Mouse (Mus musculus) embryonic stem cell, embryonic (primary cell): ENCODE measurements around the gene 2310061I04Rik.

ENCODE experiments used
- CTCF ChIA-PET, 4 experiments: fragments of 300-600 bp in 2 of 4; fragments of 350-600 bp in 2 of 4; sonication (Branson Sonifier 250); formaldehyde crosslinking; loops; one replicate each; lab custom pipeline; 2022; ENCODE audit warnings: inconsistent platforms in 2 of 4; lab: Charles Lee
- POLR2A ChIA-PET, 4 experiments: fragments of 300-600 bp in 2 of 4; fragments of 350-600 bp in 2 of 4; sonication (Branson Sonifier 250); formaldehyde crosslinking; loops; one replicate each; lab custom pipeline; 2022; ENCODE audit warnings: antibody characterized with exemption in 4 of 4, inconsistent platforms in 1 of 4; lab: Charles Lee

Gene 2310061I04Rik

GRCm38 (mm10) chr17:35919060-35919715 is 22.0 kb upstream of the 2310061I04Rik start:
- POLR2A ChIA-PET, result interaction anchor here (0.6 to 11.3 kb wide), 162 partner anchors 8 to 1274 kb away, joined by 3 to 241 read pairs (median 6); partner anchors contain the start of genes 2310061I04Rik (in 3 of the 4), Atat1 (in 3 of the 4), Dhx16 (in 3 of the 4) and Ier3 (in 3 of the 4)
- CTCF ChIA-PET, result interaction anchor here (0.6 to 1.5 kb wide), 26 partner anchors 10 to 789 kb away, joined by 3 to 8 read pairs (median 4); partner anchors contain the start of genes Dhx16 (in 1 of the 4), Ier3 (in 1 of the 4) and Mdc1 (in 1 of the 4)

GRCm38 (mm10) chr17:35918276-35919059 is 21.2 kb upstream of the 2310061I04Rik start:
- ChIA-PET CTCF (interaction anchor here (0.6 to 1.5 kb wide), 25 partner anchors 9 to 789 kb away, joined by 3 to 8 read pairs (median 4); partner anchors contain the start of genes Dhx16 (in 1 of the 4), Ier3 (in 1 of the 4) and Mdc1 (in 1 of the 4)), POLR2A (interaction anchor here (0.6 to 11.3 kb wide), 183 partner anchors 8 to 1274 kb away, joined by 3 to 241 read pairs (median 5); partner anchors contain the start of genes 2310061I04Rik (in 3 of the 4), Atat1 (in 3 of the 4), Dhx16 (in 3 of the 4) and Flot1 (in 3 of the 4))

- ChIA-PET POLR2A (interaction anchor here (0.6 to 11.3 kb wide), 102 partner anchors 8 to 1013 kb away, joined by 3 to 241 read pairs (median 8); partner anchors contain the start of genes Atat1 (in 3 of the 4), Flot1 (in 3 of the 4), Gnl1 (in 3 of the 4) and Ier3 (in 3 of the 4)), CTCF (interaction anchor here in 2 of 4 experiments (1.1 to 1.5 kb wide), 3 partner anchors 38 to 143 kb away, joined by 3 to 4 read pairs (median 3); no protein-coding TSS in a partner anchor)
These were observed 20.4 kb upstream of the 2310061I04Rik start for GRCm38 (mm10) chr17:35917463-35918251.

- CTCF ChIA-PET, result no interaction called here
- POLR2A ChIA-PET, result interaction anchor here in 1 of 4 experiments (1.4 to 2.3 kb wide), 2 partner anchors 20 to 69 kb away, joined by 3 to 16 read pairs; no protein-coding TSS in a partner anchor
These were observed 19.9 kb upstream of the 2310061I04Rik start for GRCm38 (mm10) chr17:35917143-35917462.

- POLR2A ChIA-PET, result interaction anchor here (0.5 to 2.3 kb wide), 76 partner anchors 8 to 414 kb away, joined by 3 to 37 read pairs (median 5); partner anchors contain the start of genes Dhx16 (in 4 of the 4), 2310061I04Rik (in 3 of the 4), Flot1 (in 3 of the 4) and Ier3 (in 2 of the 4)
These were observed 19.3 kb upstream of the 2310061I04Rik start, which contains the start of the genes Mrps18b and Ppp1r10 for GRCm38 (mm10) chr17:35916297-35917142. TSS of gene Mrps18b (minus strand) at chr17:35916389. TSS of gene Ppp1r10 (plus strand) at chr17:35916434.

GRCm38 (mm10) chr17:35915538-35916296 is 18.5 kb upstream of the 2310061I04Rik start:
- ChIA-PET CTCF (interaction anchor here in 3 of 4 experiments (0.5 to 1.8 kb wide), 9 partner anchors 8 to 78 kb away, joined by 3 to 7 read pairs (median 3); partner anchors contain the start of genes Gnl1 (in 1 of the 3), Nrm (in 1 of the 3) and Prr3 (in 1 of the 3)), POLR2A (interaction anchor here (0.5 to 2.3 kb wide), 82 partner anchors 9 to 414 kb away, joined by 3 to 37 read pairs (median 5); partner anchors contain the start of genes Dhx16 (in 4 of the 4), 2310061I04Rik (in 3 of the 4), Flot1 (in 3 of the 4) and Ier3 (in 2 of the 4))

More at GRCm38 (mm10) chr17:35916297-35917142, 19.3 kb upstream of the 2310061I04Rik start, which contains the start of the genes Mrps18b and Ppp1r10:
- CTCF ChIA-PET, result interaction anchor here (0.5 to 1.8 kb wide), 7 partner anchors 9 to 80 kb away, joined by 3 to 7 read pairs (median 3); partner anchors contain the start of genes Gnl1 (in 1 of the 4) and Prr3 (in 1 of the 4)

GRCm38 (mm10) chr17:35914975-35915374 is 17.7 kb upstream of the 2310061I04Rik start:
- CTCF ChIA-PET, result interaction anchor here in 3 of 4 experiments (0.6 to 1.8 kb wide), 5 partner anchors 40 to 405 kb away, joined by 3 to 7 read pairs (median 4); partner anchors contain the start of gene Nrm (in 1 of the 3)
- POLR2A ChIA-PET, result interaction anchor here in 3 of 4 experiments (0.7 to 2.3 kb wide), 40 partner anchors 8 to 444 kb away, joined by 3 to 37 read pairs (median 6); partner anchors contain the start of genes 2310061I04Rik (in 2 of the 3), Ier3 (in 2 of the 3), Nrm (in 2 of the 3) and Dhx16 (in 1 of the 3)

- CTCF ChIA-PET, result interaction anchor here in 2 of 4 experiments (0.6 to 1.0 kb wide), 2 partner anchors 36 to 98 kb away, joined by 3 read pairs; no protein-coding TSS in a partner anchor
- POLR2A ChIA-PET, result interaction anchor here in 3 of 4 experiments (0.6 to 9.4 kb wide), 21 partner anchors 9 to 325 kb away, joined by 3 to 147 read pairs (median 5); partner anchors contain the start of genes 2310061I04Rik (in 2 of the 3), Mdc1 (in 2 of the 3), Nrm (in 2 of the 3) and Abcf1 (in 1 of the 3)
These were observed 12.7 kb upstream of the 2310061I04Rik start, which contains the start of gene Atat1 for GRCm38 (mm10) chr17:35909919-35910369. TSS of gene Atat1 (minus strand) at chr17:35910075.

- POLR2A ChIA-PET, result interaction anchor here (0.6 to 9.4 kb wide), 33 partner anchors 9 to 1062 kb away, joined by 3 to 147 read pairs (median 5); partner anchors contain the start of genes 2310061I04Rik (in 2 of the 4), Mdc1 (in 2 of the 4), Nrm (in 2 of the 4) and Abcf1 (in 1 of the 4)
- CTCF ChIA-PET, result interaction anchor here (0.5 to 2.9 kb wide), 7 partner anchors 9 to 170 kb away, joined by 3 to 9 read pairs (median 3); no protein-coding TSS in a partner anchor
These were observed 12.1 kb upstream of the 2310061I04Rik start for GRCm38 (mm10) chr17:35909186-35909918.

- ChIA-PET POLR2A (interaction anchor here in 3 of 4 experiments (0.6 to 9.4 kb wide), 33 partner anchors 8 to 739 kb away, joined by 3 to 147 read pairs (median 5); partner anchors contain the start of genes 2310061I04Rik (in 2 of the 3), Flot1 (in 2 of the 3), Mrps18b (in 2 of the 3) and Ppp1r10 (in 2 of the 3)), CTCF (interaction anchor here in 3 of 4 experiments (0.5 to 2.9 kb wide), 12 partner anchors 8 to 356 kb away, joined by 3 to 9 read pairs (median 3); partner anchors contain the start of genes Mrps18b (in 1 of the 3) and Ppp1r10 (in 1 of the 3))
These were observed 10.4 kb upstream of the 2310061I04Rik start for GRCm38 (mm10) chr17:35907609-35908008.

- POLR2A ChIA-PET, result interaction anchor here in 3 of 4 experiments (0.6 to 9.4 kb wide), 14 partner anchors 7 to 74 kb away, joined by 3 to 147 read pairs (median 13); partner anchors contain the start of genes 2310061I04Rik (in 2 of the 3), Mrps18b (in 2 of the 3), Ppp1r10 (in 2 of the 3) and Mdc1 (in 1 of the 3)
- CTCF ChIA-PET, result no interaction called here
These were observed 8.4 kb upstream of the 2310061I04Rik start for GRCm38 (mm10) chr17:35905587-35905986.

- CTCF ChIA-PET, result interaction anchor here in 1 of 4 experiments (0.8 kb wide), 1 partner anchor 337 kb away, joined by 3 read pairs; no protein-coding TSS in a partner anchor
- POLR2A ChIA-PET, result interaction anchor here in 2 of 4 experiments (0.8 to 1.4 kb wide), 6 partner anchors 11 to 81 kb away, joined by 3 to 7 read pairs (median 3); partner anchors contain the start of genes Flot1 (in 1 of the 2), Mrps18b (in 1 of the 2) and Ppp1r10 (in 1 of the 2)
These were observed 6.7 kb upstream of the 2310061I04Rik start for GRCm38 (mm10) chr17:35903992-35904355.
